Mouse (Mus musculus): ENCODE measurements around the gene Cog2. TPM values are rescaled to one million over a fixed set of nuclear protein-coding genes. Genes with fewer than 3 reads are reported as not detected.

Cog2 gene
- polyA plus RNA-seq, 1 experiment from 2014 or later: 37.2 TPM

DNA sequence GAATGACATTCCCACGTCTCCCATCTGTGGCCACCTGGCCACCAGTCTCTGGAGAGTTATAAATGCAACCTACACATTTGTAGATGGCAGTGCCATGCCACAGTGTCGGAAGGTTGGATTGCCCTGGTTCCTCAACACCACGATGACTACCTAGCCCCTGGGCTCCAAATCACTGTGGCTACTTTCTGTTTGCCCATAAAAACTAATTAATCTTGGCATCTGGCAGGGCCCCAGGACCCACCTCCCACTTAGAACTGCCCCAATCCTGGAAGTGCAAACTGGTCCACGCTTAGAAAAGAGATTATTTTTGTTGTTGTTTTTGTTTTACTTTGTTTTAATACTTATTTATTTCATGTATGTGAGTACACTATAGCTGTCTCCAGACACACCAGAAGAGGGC, 24.3 kb upstream of the Cog2 start:
- H3K27me3 ChIP-seq: no peaks in the 10 kb centered on the region
- no peaks in the 10 kb centered on the region for H3K4me1 ChIP-seq
- 79% methylated on average over 4 of the region's 4 CpGs for WGBS
- no peak overlapping the region for H3K4me2 ChIP-seq
- no peak overlapping the region for H3K27ac ChIP-seq
- no peak for ATAC-seq (ENCODE audit: borderline replicate concordance, extremely low read depth, low FRiP score, low TSS enrichment)
- H3K36me3 ChIP-seq: no peaks in the 10 kb centered on the region
- H3K9me3 ChIP-seq: no peaks in the 10 kb centered on the region
- no peak overlapping the region for H3K9ac ChIP-seq
- H3K4me3 ChIP-seq: no peak overlapping the region

DNA sequence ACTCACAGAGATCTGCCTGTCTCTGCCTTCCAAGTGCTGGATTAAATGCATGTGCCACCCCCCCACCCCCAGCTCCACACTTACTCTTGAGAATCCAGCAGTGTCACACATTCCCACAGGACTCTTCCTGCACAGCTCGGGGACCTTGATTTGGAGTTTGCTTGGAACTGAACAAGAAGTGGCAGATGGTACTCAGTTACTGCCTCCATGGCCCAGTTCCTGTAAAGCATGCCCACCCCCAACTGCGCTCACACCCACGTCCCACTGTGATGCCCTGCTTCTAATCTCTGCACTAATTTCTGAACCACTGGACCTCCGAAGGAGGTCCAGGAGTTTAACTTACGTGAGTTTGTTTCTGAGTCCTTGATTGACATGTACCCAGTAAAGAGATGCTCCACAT, 23.7 kb upstream of the Cog2 start:
- Histone ChIP-seq H3K4me3 (no peak overlapping the region), H3K9ac (no peak overlapping the region), H3K4me2 (no peak overlapping the region), H3K27ac (no peak overlapping the region), H3K4me1 (no peaks in the 10 kb centered on the region), H3K36me3 (no peaks in the 10 kb centered on the region), H3K9me3 (no peaks in the 10 kb centered on the region), H3K27me3 (no peaks in the 10 kb centered on the region)
- ATAC-seq (ENCODE audit: borderline replicate concordance, extremely low read depth, low FRiP score, low TSS enrichment): no peak
- 94% methylated on average over 5 of the region's 5 CpGs for WGBS

DNA sequence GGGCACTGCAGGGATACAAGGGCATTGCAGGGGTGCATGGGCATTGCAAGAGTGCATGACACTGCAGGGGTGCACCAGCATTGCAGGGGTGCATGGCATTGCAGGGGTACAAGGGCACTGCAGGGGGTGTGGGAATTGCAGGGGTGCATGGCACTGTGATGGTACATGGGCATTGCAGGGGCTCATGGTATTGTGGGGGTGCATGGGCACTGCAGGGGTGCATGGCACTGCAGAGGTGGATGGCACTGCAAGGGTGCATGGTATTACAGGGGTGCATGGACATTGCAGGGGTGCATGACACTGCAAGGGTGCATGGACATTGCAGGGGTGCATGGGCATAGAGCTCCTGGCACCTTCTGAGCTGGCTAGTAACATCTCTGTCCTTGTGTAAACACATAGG, 22.2 kb upstream of the Cog2 start:
- Histone ChIP-seq H3K9ac (no peak overlapping the region), H3K36me3 (no peaks in the 10 kb centered on the region), H3K4me3 (no peak overlapping the region), H3K4me2 (no peak overlapping the region), H3K27ac (no peak overlapping the region), H3K27me3 (no peaks in the 10 kb centered on the region), H3K4me1 (no peaks in the 10 kb centered on the region), H3K9me3 (no peaks in the 10 kb centered on the region)
- ATAC-seq (ENCODE audit: borderline replicate concordance, extremely low read depth, low FRiP score, low TSS enrichment): no peak

- Histone ChIP-seq H3K4me3 (no peak overlapping the region), H3K27me3 (no peaks in the 10 kb centered on the region), H3K9ac (no peak overlapping the region), H3K4me2 (no peak overlapping the region), H3K9me3 (no peaks in the 10 kb centered on the region), H3K36me3 (no peaks in the 10 kb centered on the region), H3K27ac (no peak overlapping the region), H3K4me1 (no peaks in the 10 kb centered on the region)
- ATAC-seq (ENCODE audit: borderline replicate concordance, extremely low read depth, low FRiP score, low TSS enrichment): no peak
- WGBS: 46% methylated on average over 7 of the region's 7 CpGs
These were observed 21.2 kb upstream of the Cog2 start for GRCm38 (mm10) chr8:124499236-124499937.

DNA sequence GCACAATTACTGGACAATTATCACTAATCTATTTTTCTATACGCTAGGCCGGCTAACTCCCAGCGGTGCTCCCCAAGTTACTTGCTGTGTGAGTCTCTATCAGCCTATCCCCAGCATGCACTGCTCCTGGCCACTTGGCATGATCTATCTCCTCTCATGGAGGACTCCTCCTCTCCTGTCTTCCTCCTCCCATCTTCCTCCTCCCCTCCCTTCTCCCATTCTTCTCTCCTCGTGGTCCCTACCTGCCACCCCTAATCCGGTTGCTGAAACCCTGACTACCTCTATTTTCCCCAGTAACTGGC, 20.7 kb upstream of the Cog2 start:
- no peaks in the 10 kb centered on the region for H3K4me1 ChIP-seq
- H3K27me3 ChIP-seq: no peaks in the 10 kb centered on the region
- no peak overlapping the region for H3K9ac ChIP-seq
- no peak for ATAC-seq (ENCODE audit: borderline replicate concordance, extremely low read depth, low FRiP score, low TSS enrichment)
- 78% methylated on average over 5 of the region's 5 CpGs for WGBS
- H3K4me3 ChIP-seq: no peak overlapping the region
- H3K36me3 ChIP-seq: no peaks in the 10 kb centered on the region
- H3K27ac ChIP-seq: no peak overlapping the region
- H3K4me2 ChIP-seq: no peak overlapping the region
- no peaks in the 10 kb centered on the region for H3K9me3 ChIP-seq

GRCm38 (mm10) chr8:124505626-124506025, 14.9 kb upstream of the Cog2 start:
- Histone ChIP-seq H3K9ac (no peak overlapping the region), H3K36me3 (no peaks in the 10 kb centered on the region), H3K4me2 (no peak overlapping the region), H3K4me3 (no peak overlapping the region), H3K4me1 (no peaks in the 10 kb centered on the region), H3K9me3 (no peaks in the 10 kb centered on the region), H3K27ac (no peak overlapping the region), H3K27me3 (no peaks in the 10 kb centered on the region)
- ATAC-seq (ENCODE audit: borderline replicate concordance, extremely low read depth, low FRiP score, low TSS enrichment): no peak

DNA sequence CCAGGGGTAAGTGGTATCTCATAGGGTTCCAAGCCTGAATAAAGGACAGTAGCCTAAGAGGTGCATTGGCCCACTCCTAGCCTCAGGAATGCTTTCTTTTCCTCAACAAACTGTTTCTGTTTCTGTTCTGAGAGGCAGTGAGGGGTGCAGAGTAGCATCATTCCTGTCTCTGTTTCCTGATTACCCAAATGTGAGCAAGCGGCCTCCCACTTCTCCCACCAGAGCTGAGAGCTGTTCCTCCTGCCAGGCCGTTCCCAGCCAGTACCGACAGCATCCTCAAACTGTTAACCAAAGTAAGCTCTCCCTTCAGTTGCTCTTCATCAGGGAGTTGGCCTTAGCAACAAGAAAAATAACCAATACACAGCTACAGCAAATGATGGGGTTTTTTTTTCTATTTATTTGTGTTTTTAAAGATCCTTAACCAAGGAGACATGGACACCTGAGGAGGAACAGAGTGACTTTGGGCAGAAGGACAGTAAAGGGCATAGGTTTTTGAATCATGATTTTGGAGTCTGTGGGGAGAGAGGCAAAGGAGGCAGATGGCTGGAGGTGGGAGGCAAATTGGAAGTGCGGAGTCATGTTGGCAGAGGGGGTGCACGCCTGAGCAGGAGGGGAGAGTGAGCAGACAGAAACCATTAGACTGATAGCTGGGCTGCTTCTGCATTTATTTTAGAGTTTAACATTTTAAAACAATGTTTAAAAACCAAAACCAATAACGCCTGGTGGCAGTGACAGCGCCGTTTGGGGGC, 12.8 kb upstream of the Cog2 start:
- no peaks in the 10 kb centered on the region for H3K4me1 ChIP-seq

DNA sequence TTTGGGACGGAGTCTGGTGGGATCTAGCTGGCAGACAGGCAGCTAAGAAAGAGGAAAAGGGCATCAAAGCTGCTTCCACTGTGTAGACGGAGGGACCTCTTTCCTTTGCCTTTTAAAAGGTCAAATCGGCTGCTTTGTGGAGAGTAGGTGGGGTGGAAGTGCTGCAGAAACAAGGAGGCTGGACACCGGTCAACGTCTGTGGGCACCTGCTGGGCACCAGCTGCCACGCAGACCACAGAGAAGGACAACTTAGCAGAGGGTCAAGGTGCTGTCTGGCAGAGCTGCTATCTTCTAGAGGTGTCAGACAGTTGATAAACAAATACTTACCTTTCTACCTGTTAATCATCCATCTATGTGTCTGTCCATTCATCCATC, 12.3 kb upstream of the Cog2 start:
- Histone ChIP-seq H3K9me3 (no peaks in the 10 kb centered on the region), H3K4me3 (no peak overlapping the region), H3K27ac (no peak overlapping the region), H3K27me3 (no peaks in the 10 kb centered on the region), H3K36me3 (no peaks in the 10 kb centered on the region), H3K4me1 (no peaks in the 10 kb centered on the region), H3K4me2 (no peak overlapping the region), H3K9ac (no peak overlapping the region)
- 63% methylated on average over 6 of the region's 6 CpGs for WGBS
- ATAC-seq (ENCODE audit: borderline replicate concordance, extremely low read depth, low FRiP score, low TSS enrichment): no peak

More for the DNA sequence above, 12.8 kb upstream of the Cog2 start:
- Histone ChIP-seq H3K27ac (no peak overlapping the region), H3K4me2 (no peak overlapping the region), H3K9ac (no peak overlapping the region), H3K27me3 (no peaks in the 10 kb centered on the region), H3K36me3 (no peaks in the 10 kb centered on the region), H3K9me3 (no peaks in the 10 kb centered on the region), H3K4me3 (no peak overlapping the region)
- ATAC-seq (ENCODE audit: borderline replicate concordance, extremely low read depth, low FRiP score, low TSS enrichment): no peak
- 70% methylated on average over 8 of the region's 8 CpGs for WGBS

DNA sequence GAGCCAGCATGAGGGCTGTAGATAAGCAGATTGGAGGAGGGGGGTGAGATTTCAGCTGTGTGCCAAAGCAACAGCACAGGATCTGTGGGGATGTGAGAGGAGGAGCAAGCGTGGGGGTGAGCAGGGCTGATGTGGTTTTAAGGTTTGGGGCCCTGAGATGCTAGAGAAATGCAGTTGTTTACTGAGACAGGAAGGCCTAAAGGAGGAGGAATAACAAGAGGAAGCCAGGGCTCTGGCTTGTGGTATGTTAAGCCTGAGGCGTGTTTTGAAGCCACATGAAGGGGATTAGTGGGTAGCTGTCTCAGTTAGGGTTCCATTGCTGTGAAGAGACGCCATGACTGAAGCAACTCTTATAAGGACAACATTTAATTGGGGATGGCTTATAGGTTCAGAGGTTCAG, 11.4 kb upstream of the Cog2 start:
- no peak overlapping the region for H3K9ac ChIP-seq

DNA sequence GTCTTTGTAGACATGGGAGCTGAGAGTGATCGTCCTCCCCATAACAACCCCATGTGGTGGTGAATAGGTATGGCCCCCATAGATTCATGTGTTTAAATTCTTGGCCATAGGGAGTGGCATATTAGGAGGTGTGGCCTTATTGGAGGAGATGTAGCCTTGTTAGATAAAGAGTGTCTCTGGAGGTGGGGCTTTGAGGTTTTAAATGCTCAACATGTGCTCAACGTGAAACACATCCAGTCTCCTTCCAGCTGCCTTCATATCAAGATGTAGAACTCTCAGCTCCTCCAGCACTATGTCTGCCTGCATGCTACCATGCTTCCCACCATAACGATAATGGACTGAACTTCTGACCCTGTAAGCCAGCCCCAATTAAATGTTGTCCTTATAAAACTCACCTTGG, 4.5 kb upstream of the Cog2 start:
- H3K4me1 ChIP-seq: 0 out of 2 replicates have a peak, but pooled peaks cover 2% of the 10 kb centered on the region
- H3K27ac ChIP-seq: no peak overlapping the region
- H3K9me3 ChIP-seq: no peaks in the 10 kb centered on the region
- H3K36me3 ChIP-seq: no peaks in the 10 kb centered on the region
- no peak overlapping the region for H3K9ac ChIP-seq
- no peak overlapping the region for H3K4me3 ChIP-seq
- H3K4me2 ChIP-seq: no peak overlapping the region
- no peak for ATAC-seq (ENCODE audit: borderline replicate concordance, extremely low read depth, low FRiP score, low TSS enrichment)
- WGBS: 69% methylated on average over 3 of the region's 3 CpGs
- peaks cover 3% of the 10 kb centered on the region; the same call in 1 of the 2 replicates for H3K27me3 ChIP-seq

More for the DNA sequence above, 11.4 kb upstream of the Cog2 start:
- no peaks in the 10 kb centered on the region for H3K27me3 ChIP-seq
- no peaks in the 10 kb centered on the region for H3K4me1 ChIP-seq
- no peak overlapping the region for H3K4me3 ChIP-seq
- no peak overlapping the region for H3K27ac ChIP-seq
- H3K4me2 ChIP-seq: no peak overlapping the region
- 64% methylated on average over 3 of the region's 3 CpGs for WGBS
- no peak for ATAC-seq (ENCODE audit: borderline replicate concordance, extremely low read depth, low FRiP score, low TSS enrichment)
- no peaks in the 10 kb centered on the region for H3K9me3 ChIP-seq
- H3K36me3 ChIP-seq: no peaks in the 10 kb centered on the region

DNA sequence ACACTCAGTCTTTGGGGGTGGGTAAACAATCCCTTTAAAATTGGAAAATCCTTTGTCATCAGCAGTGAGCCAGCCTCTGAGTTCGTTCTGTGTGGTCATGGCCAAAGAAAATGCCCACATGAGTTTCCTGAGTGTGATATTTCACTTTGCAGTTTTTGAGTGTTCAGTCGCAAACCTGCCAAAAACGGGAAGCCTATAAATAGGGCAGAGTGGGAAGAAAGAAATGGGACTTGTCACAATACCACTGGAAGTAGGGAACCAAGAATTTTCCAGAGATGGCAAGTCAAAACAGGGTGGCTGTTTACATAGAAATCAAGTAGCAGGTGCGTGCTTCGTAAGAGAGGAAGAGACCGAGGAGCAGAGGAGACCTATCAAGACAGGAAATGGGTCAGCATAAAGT, 4.0 kb upstream of the Cog2 start:
- no peak overlapping the region for H3K4me3 ChIP-seq
- no peak overlapping the region for H3K4me2 ChIP-seq
- H3K27me3 ChIP-seq: peaks cover 3% of the 10 kb centered on the region; the same call in 1 of the 2 replicates
- no peaks in the 10 kb centered on the region for H3K36me3 ChIP-seq
- 66% methylated on average over 6 of the region's 6 CpGs for WGBS
- no peak for ATAC-seq (ENCODE audit: borderline replicate concordance, extremely low read depth, low FRiP score, low TSS enrichment)
- H3K9me3 ChIP-seq: no peaks in the 10 kb centered on the region
- H3K27ac ChIP-seq: no peak overlapping the region
- H3K4me1 ChIP-seq: peaks cover 6% of the 10 kb centered on the region
- H3K9ac ChIP-seq: no peak overlapping the region

GRCm38 (mm10) chr8:124517142-124517541, 3.4 kb upstream of the Cog2 start:
- 62% methylated on average over 6 of the region's 6 CpGs for WGBS
- no peak overlapping the region for H3K4me3 ChIP-seq
- H3K4me1 ChIP-seq: peaks cover 13% of the 10 kb centered on the region
- H3K27ac ChIP-seq: no peak overlapping the region
- no peak overlapping the region for H3K9ac ChIP-seq
- H3K4me2 ChIP-seq: no peak overlapping the region
- H3K9me3 ChIP-seq: no peaks in the 10 kb centered on the region
- peaks cover 3% of the 10 kb centered on the region; the same call in 1 of the 2 replicates for H3K27me3 ChIP-seq
- ATAC-seq (ENCODE audit: borderline replicate concordance, extremely low read depth, low FRiP score, low TSS enrichment): no peak
- H3K36me3 ChIP-seq: no peaks in the 10 kb centered on the region
